Mouse (Mus musculus): Measurements from ENCODE around the gene Dgcr2. TPM values are rescaled to one million over a fixed set of nuclear protein-coding genes. Genes with fewer than 3 reads are reported as not detected.

Gene Dgcr2
- polyA plus RNA-seq, 1 experiment from 2014 or later: 21.3 TPM

DNA sequence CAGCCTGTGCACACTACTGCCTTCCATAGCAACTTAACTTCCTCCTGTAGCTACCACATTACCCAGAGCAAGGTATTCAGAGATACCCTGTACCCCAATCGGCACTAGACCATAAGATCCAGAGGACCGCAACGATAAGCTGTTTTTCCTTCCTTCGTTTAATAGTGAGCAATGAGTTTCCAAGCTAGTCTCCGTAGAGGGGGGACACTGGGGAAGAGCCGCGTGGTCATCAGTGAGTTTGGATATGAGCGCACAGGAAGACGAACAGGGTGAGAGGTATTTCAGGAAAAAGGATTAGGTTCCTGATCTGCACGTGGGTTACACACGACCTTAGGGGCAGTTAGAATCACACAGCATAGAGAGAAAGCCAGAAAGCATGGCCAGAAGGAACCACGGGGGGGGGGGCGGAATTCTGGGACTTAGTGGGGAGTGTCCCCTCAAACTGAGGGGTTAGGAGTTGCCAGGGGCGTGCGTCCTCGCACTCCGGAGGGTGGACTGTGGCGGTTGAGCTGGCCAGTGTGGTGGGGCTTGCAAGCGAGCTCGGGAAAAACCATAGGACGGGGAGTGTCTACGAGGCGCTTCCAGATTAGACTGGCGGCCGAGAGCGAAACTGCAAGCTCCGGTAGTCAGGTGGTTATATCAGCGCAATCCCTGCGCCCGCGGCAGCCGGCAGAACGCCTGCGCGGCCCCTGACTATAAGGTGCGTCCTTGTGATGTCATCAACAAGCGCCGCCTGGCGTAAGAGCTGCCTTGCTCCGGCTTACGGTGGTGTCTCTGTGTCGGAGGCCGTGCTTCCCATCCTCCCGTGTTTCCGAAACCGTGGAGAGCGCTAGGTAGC lies 23.2 kb upstream of the Dgcr2 start:
- peak; percentile 92 for ATAC-seq (ENCODE audit: low read depth)
- Histone ChIP-seq H3K4me2 (ENCODE audit: low read depth, low read length) (peak overlapping the region; percentile 91), H3K27ac (ENCODE audit: low read length) (peak overlapping the region; percentile 88), H3K9me3 (replicated peaks; ENCODE audit: control insufficient read depth, low read length) (no peaks in the 10 kb centered on the region), H3K4me1 (ENCODE audit: control insufficient read depth, low read depth, low read length) (peaks cover 20% of the 10 kb centered on the region), H3K27me3 (ENCODE audit: control insufficient read depth, insufficient read depth, low read depth, low read length) (peaks cover 11% of the 10 kb centered on the region), H3K9ac (ENCODE audit: low read depth, low read length) (peak overlapping the region; percentile 74), H3K36me3 (ENCODE audit: control insufficient read depth, insufficient read depth) (no peaks in the 10 kb centered on the region), H3K4me3 (ENCODE audit: low read depth, low read length) (peak overlapping the region; percentile 89)
- 1% methylated on average over 47 of the region's 47 CpGs for WGBS (ENCODE audit: insufficient replicate concordance)

DNA sequence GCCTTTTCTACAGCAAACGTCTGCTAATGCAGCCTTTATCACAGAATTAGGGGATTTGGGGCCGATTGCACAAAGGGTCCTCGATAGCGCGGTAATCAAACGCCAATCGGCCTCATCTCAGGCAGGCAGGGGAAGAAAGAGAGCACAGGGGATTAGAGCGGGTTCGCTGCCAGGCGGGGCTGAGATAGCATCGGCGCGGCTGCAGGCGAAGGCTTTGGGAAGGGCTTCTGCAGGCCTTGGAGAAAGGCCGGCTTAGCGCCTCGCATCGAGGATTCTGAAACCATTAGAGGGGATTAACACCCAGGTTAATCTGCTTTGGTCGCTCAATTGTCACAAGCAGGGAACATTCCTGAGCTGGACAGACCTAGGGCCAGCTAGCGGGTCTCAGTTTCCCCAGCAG lies 22.2 kb upstream of the Dgcr2 start:
- 38% methylated on average over 20 of the region's 20 CpGs for WGBS (ENCODE audit: insufficient replicate concordance)
- Histone ChIP-seq H3K27me3 (ENCODE audit: control insufficient read depth, insufficient read depth, low read depth, low read length) (peaks cover 21% of the 10 kb centered on the region), H3K9ac (ENCODE audit: low read depth, low read length) (peak overlapping the region; percentile 5; the same call in 1 of the 2 replicates), H3K36me3 (ENCODE audit: control insufficient read depth, insufficient read depth) (no peaks in the 10 kb centered on the region), H3K9me3 (replicated peaks; ENCODE audit: control insufficient read depth, low read length) (no peaks in the 10 kb centered on the region), H3K27ac (ENCODE audit: low read length) (no peak overlapping the region), H3K4me3 (ENCODE audit: low read depth, low read length) (no peak overlapping the region), H3K4me1 (ENCODE audit: control insufficient read depth, low read depth, low read length) (peaks cover 20% of the 10 kb centered on the region), H3K4me2 (ENCODE audit: low read depth, low read length) (peak overlapping the region; percentile 91)
- ATAC-seq (ENCODE audit: low read depth): no peak

DNA sequence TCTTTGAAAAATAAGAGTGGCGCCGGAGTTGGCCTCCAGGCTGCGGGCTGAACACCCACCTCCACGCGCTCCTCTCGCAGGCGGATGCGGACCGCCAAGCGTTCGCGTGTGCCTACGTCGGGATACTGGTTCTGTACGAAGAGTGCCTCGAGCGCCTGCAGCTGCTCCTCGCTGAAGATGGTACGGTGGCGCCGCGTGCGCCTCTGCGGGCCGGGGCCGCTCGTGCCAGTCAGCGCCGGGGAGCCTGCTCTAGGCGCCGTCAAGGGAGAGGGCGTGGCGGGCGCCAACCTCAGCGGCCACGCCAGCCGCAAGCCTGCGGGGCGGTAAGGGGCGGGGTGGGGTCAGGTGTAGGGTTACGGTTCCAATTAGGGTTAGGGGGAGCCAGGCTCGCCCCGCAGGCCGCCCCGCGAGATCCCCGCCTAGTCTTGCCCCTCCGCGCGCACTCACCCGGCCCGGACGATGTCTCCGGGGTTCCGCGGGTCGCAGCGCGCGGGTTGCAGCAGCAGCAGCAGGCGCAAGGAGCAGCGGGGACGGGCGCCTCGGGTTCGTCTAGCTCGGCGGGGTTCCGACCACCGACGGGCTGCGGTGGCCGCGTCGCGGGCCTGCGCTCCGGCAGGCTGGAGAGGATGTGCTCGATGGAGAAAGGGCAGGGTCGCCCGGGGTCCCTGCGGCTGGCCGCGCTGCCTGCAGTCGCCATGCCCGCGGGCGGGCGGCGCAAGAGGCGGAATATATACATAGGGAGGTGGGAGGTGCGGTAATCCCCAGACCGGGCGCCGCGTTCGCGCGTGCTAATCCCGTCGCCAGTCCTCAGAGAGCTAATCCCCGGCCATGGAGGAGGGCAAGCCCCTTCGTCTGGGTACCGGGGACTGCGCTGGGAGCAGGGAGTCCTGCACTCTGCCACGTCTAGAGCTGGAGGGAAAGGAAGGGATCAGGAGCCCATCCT lies 16.2 kb upstream of the Dgcr2 start, which contains the start of gene Gsc2:
Gsc2 (minus strand) TSS at position 753 of the 943 bp plus-strand sequence.
- Histone ChIP-seq H3K27me3 (ENCODE audit: control insufficient read depth, insufficient read depth, low read depth, low read length) (peaks cover 61% of the 10 kb centered on the region), H3K9me3 (replicated peaks; ENCODE audit: control insufficient read depth, low read length) (no peaks in the 10 kb centered on the region), H3K36me3 (ENCODE audit: control insufficient read depth, insufficient read depth) (no peaks in the 10 kb centered on the region), H3K9ac (ENCODE audit: low read depth, low read length) (no peak within 1 kb of the TSS), H3K4me2 (ENCODE audit: low read depth, low read length) (peak within 1 kb of the TSS; percentile 62), H3K4me3 (ENCODE audit: low read depth, low read length) (peak within 1 kb of the TSS; percentile 42), H3K4me1 (ENCODE audit: control insufficient read depth, low read depth, low read length) (peaks cover 16% of the 10 kb centered on the region), H3K27ac (ENCODE audit: low read length) (no peak within 1 kb of the TSS)
- WGBS (ENCODE audit: insufficient replicate concordance): under 1% methylated on average over 104 of the region's 106 CpGs
- ATAC-seq (ENCODE audit: low read depth): no peak

DNA sequence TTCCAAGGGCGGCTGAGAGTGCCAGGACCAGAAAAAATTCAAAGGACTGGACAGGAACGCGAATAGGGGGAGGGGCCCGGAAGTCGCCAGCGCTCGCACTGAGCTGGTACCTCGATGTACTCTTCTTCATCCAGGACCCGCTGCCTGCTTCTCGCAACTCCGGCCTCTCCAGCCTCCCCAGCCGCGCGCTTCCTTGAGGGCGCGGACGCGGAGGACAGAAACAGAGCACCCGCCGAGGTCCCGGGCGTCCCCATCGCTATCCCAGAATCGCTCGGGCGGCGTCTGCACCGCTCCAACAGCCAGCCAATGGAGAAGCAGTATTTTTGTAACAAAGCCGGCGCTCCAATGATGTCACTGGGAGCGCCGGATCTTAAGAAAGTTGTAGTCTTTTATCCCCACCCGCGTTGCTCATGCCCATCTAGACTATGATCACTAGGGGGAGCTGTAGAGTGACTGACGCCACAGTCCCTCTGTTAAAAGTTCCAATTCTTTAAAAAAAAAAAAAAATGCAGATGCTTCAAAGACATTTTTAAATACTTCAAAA lies 12.8 kb upstream of the Dgcr2 start, which contains the start of gene Ess2:
Ess2 (minus strand) TSS at position 297 of the 544 bp plus-strand sequence.
- no peaks in the 10 kb centered on the region for H3K9me3 ChIP-seq (replicated peaks; ENCODE audit: control insufficient read depth, low read length)

DNA sequence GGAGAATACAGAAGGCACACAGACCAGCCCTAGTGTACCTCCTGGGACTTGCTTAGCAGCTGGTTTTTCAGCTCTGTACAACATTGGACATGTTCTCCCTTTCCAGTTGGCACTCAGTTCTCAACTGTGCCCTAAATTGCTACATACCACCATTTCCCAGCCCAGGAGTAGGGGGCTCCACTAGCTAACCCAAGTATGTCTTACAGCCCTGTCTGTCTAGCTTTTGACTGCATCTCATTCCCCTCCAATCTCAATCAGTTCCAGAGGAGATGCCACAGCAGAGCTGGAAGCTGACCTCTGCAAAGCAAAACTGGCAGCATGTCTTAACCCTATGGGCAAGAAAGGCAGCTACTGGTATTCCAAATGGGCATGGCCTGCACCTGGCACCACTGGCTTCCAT lies 2.3 kb downstream of the Dgcr2 start:
- no peaks in the 10 kb centered on the region for H3K36me3 ChIP-seq (ENCODE audit: control insufficient read depth, insufficient read depth)
- ATAC-seq (ENCODE audit: low read depth): no peak
- H3K9ac ChIP-seq (ENCODE audit: low read depth, low read length): no peak overlapping the region
- no peaks in the 10 kb centered on the region for H3K9me3 ChIP-seq (replicated peaks; ENCODE audit: control insufficient read depth, low read length)
- H3K27me3 ChIP-seq (ENCODE audit: control insufficient read depth, insufficient read depth, low read depth, low read length): no peaks in the 10 kb centered on the region
- H3K4me2 ChIP-seq (ENCODE audit: low read depth, low read length): no peak overlapping the region
- no peak overlapping the region for H3K27ac ChIP-seq (ENCODE audit: low read length)
- H3K4me3 ChIP-seq (ENCODE audit: low read depth, low read length): no peak overlapping the region
- peaks cover 7% of the 10 kb centered on the region for H3K4me1 ChIP-seq (ENCODE audit: control insufficient read depth, low read depth, low read length)

More for the DNA sequence above, 12.8 kb upstream of the Dgcr2 start, which contains the start of gene Ess2:
- Histone ChIP-seq H3K4me2 (ENCODE audit: low read depth, low read length) (peak within 1 kb of the TSS; percentile 71), H3K9ac (ENCODE audit: low read depth, low read length) (peak within 1 kb of the TSS; percentile 78), H3K27ac (ENCODE audit: low read length) (0 out of 2 replicates have a peak within 1 kb of the TSS, but pooled peaks have one; percentile 31), H3K36me3 (ENCODE audit: control insufficient read depth, insufficient read depth) (peaks cover 16% of the 10 kb centered on the region), H3K27me3 (ENCODE audit: control insufficient read depth, insufficient read depth, low read depth, low read length) (peaks cover 45% of the 10 kb centered on the region), H3K4me3 (ENCODE audit: low read depth, low read length) (peak within 1 kb of the TSS; percentile 85), H3K4me1 (ENCODE audit: control insufficient read depth, low read depth, low read length) (peaks cover 16% of the 10 kb centered on the region)
- WGBS (ENCODE audit: insufficient replicate concordance): 0% methylated on average over 35 of the region's 35 CpGs
- ATAC-seq (ENCODE audit: low read depth): peak; percentile 95

DNA sequence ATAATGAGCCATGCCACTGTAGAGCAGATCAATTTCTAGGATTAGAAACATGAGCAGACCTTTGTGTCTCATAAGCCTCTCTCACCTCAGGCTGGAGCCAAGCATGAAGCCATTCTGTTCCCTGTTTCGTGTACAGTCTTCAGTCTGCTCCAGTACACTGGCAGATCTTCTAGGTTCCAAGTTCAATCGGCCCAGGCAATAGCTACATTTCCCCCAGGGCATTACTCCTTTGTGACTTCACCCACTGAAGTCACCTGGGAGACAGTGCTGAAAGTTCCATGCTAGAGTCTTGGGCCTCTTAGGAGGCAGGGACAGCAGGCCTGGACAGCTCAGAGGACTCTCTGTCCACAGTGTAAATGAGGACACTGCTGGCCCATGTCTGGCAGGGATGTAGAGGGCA lies 4.4 kb downstream of the Dgcr2 start, which contains the start of gene Tssk1:
Tssk1 (plus strand) TSS at position 301 of the 400 bp plus-strand sequence.
- no peaks in the 10 kb centered on the region for H3K36me3 ChIP-seq (ENCODE audit: control insufficient read depth, insufficient read depth)
- H3K4me2 ChIP-seq (ENCODE audit: low read depth, low read length): no peak within 1 kb of the TSS
- no peak within 1 kb of the TSS for H3K9ac ChIP-seq (ENCODE audit: low read depth, low read length)
- no peaks in the 10 kb centered on the region for H3K9me3 ChIP-seq (replicated peaks; ENCODE audit: control insufficient read depth, low read length)
- peaks cover 20% of the 10 kb centered on the region for H3K4me1 ChIP-seq (ENCODE audit: control insufficient read depth, low read depth, low read length)
- WGBS (ENCODE audit: insufficient replicate concordance): 70% methylated on average over 2 of the region's 2 CpGs
- no peak within 1 kb of the TSS for H3K4me3 ChIP-seq (ENCODE audit: low read depth, low read length)
- no peak within 1 kb of the TSS for H3K27ac ChIP-seq (ENCODE audit: low read length)
- no peaks in the 10 kb centered on the region for H3K27me3 ChIP-seq (ENCODE audit: control insufficient read depth, insufficient read depth, low read depth, low read length)
- no peak for ATAC-seq (ENCODE audit: low read depth)

DNA sequence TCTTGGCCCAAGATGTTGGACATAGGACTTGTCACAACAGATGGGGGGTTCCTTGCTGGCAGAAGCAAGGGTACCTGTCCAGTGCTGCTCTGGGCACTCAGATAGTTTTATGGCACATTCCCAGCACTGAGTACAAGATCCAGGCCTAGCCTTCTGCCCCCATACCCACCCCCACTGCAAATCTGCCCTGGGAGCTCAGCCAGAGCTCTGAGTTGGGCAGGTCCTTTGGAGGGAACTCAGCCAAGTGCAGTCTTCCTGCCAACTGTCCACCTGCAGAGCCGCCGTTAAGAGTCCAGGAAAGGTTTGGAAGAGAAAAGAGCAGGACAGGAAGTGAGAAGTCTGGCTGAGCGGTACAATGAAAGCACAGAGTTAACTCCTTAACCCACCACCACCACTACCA lies 5.8 kb downstream of the Dgcr2 start:
- peaks cover 20% of the 10 kb centered on the region for H3K4me1 ChIP-seq (ENCODE audit: control insufficient read depth, low read depth, low read length)
- no peak overlapping the region for H3K4me3 ChIP-seq (ENCODE audit: low read depth, low read length)
- 62% methylated on average over 3 of the region's 3 CpGs for WGBS (ENCODE audit: insufficient replicate concordance)
- no peak for ATAC-seq (ENCODE audit: low read depth)
- H3K27ac ChIP-seq (ENCODE audit: low read length): no peak overlapping the region
- no peaks in the 10 kb centered on the region for H3K36me3 ChIP-seq (ENCODE audit: control insufficient read depth, insufficient read depth)
- no peaks in the 10 kb centered on the region for H3K9me3 ChIP-seq (replicated peaks; ENCODE audit: control insufficient read depth, low read length)
- no peak overlapping the region for H3K9ac ChIP-seq (ENCODE audit: low read depth, low read length)
- H3K4me2 ChIP-seq (ENCODE audit: low read depth, low read length): no peak overlapping the region
- H3K27me3 ChIP-seq (ENCODE audit: control insufficient read depth, insufficient read depth, low read depth, low read length): no peaks in the 10 kb centered on the region

DNA sequence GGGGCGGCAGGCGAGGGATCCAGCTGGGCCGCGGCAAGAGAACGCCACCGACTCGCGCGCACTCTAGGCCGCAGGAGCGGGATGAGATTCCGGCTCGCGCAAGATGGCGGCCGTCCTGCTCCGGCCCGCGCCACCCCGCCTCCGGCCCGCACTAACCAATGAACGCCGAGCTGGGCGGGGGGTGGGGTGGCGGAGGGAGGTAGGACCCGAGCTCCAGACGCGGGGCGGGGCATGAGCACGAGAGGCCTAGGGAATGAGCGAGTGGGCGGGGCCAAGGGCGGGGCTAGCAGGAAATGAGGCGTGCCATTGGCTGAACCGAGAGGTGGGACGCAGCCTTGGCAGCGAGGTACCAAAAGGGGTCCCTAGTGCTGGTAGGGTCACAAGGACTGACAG lies 6.8 kb downstream of the Dgcr2 start, which contains the start of gene Gm20518:
Gm20518 (minus strand) TSS at position 105 of the 393 bp plus-strand sequence.
- Histone ChIP-seq H3K4me1 (ENCODE audit: control insufficient read depth, low read depth, low read length) (peaks cover 20% of the 10 kb centered on the region), H3K27me3 (ENCODE audit: control insufficient read depth, insufficient read depth, low read depth, low read length) (no peaks in the 10 kb centered on the region), H3K9ac (ENCODE audit: low read depth, low read length) (peak within 1 kb of the TSS; percentile 98), H3K4me3 (ENCODE audit: low read depth, low read length) (peak within 1 kb of the TSS; percentile 99), H3K9me3 (replicated peaks; ENCODE audit: control insufficient read depth, low read length) (no peaks in the 10 kb centered on the region), H3K4me2 (ENCODE audit: low read depth, low read length) (peak within 1 kb of the TSS; percentile 86), H3K36me3 (ENCODE audit: control insufficient read depth, insufficient read depth) (no peaks in the 10 kb centered on the region), H3K27ac (ENCODE audit: low read length) (peak within 1 kb of the TSS; percentile 90)
- ATAC-seq (ENCODE audit: low read depth): peak; percentile 97
- under 1% methylated on average over 38 of the region's 38 CpGs for WGBS (ENCODE audit: insufficient replicate concordance)
